Mouse (Mus musculus): Measurements from ENCODE around the gene Atp6v1f. TPM values are rescaled to one million over a fixed set of nuclear protein-coding genes. Genes with fewer than 3 reads are reported as not detected.

Atp6v1f gene
- total RNA-seq, 1 experiment from 2014 or later = 169 TPM

GRCm38 (mm10) chr6:29461502-29461901, 6.0 kb upstream of the Atp6v1f start:
- no peak for DNase-seq

GRCm38 (mm10) chr6:29463388-29463787, 4.1 kb upstream of the Atp6v1f start:
- no peak for DNase-seq

- no peak for DNase-seq
These were observed 1.3 kb downstream of the Atp6v1f start for GRCm38 (mm10) chr6:29468851-29469250.

- DNase-seq = no peak
These were observed 3.6 kb downstream of the Atp6v1f start, which contains the start of gene Atp6v1fnb for GRCm38 (mm10) chr6:29471137-29471536. Gene Atp6v1fnb (plus strand): TSS chr6:29471437.

- DNase-seq = peak; percentile 93
These were observed 6.6 kb downstream of the Atp6v1f start for GRCm38 (mm10) chr6:29473941-29474691.

- peak; percentile 65 for DNase-seq
These were observed 7.2 kb downstream of the Atp6v1f start for GRCm38 (mm10) chr6:29474736-29475135.

- peak; percentile 53 for DNase-seq
These were observed 15.2 kb downstream of the Atp6v1f start for GRCm38 (mm10) chr6:29482691-29483090.

- DNase-seq = peak; percentile 83
These were observed 17.4 kb downstream of the Atp6v1f start for GRCm38 (mm10) chr6:29484716-29485559.

- no peak for DNase-seq
These were observed 18.4 kb downstream of the Atp6v1f start for GRCm38 (mm10) chr6:29485951-29486350.

- DNase-seq = peak; percentile 75
These were observed 26.6 kb downstream of the Atp6v1f start for GRCm38 (mm10) chr6:29494101-29494500.

- no peak for DNase-seq
These were observed 28.8 kb downstream of the Atp6v1f start for GRCm38 (mm10) chr6:29496270-29496669.

- DNase-seq = no peak
These were observed 30.3 kb downstream of the Atp6v1f start for GRCm38 (mm10) chr6:29497791-29498190.

GRCm38 (mm10) chr6:29500177-29500576, 32.7 kb downstream of the Atp6v1f start:
- no peak for DNase-seq

GRCm38 (mm10) chr6:29500810-29501209, 33.3 kb downstream of the Atp6v1f start:
- no peak for DNase-seq

- DNase-seq = no peak
These were observed 34.1 kb downstream of the Atp6v1f start for GRCm38 (mm10) chr6:29501599-29501998.

- DNase-seq = no peak
These were observed 38.0 kb downstream of the Atp6v1f start for GRCm38 (mm10) chr6:29505493-29505892.

- DNase-seq = no peak
These were observed 39.3 kb downstream of the Atp6v1f start for GRCm38 (mm10) chr6:29506834-29507233.

GRCm38 (mm10) chr6:29507447-29508309, 40.2 kb downstream of the Atp6v1f start, which contains the start of gene Kcp:
Gene Kcp (minus strand): TSS chr6:29507952.
- peak; percentile 39 for DNase-seq

GRCm38 (mm10) chr6:29509086-29509485, 41.6 kb downstream of the Atp6v1f start:
- no peak for DNase-seq

GRCm38 (mm10) chr6:29513284-29513683, 45.8 kb downstream of the Atp6v1f start:
- peak; percentile 51 for DNase-seq

- DNase-seq = peak; percentile 84
These were observed 49.6 kb downstream of the Atp6v1f start for GRCm38 (mm10) chr6:29517139-29517538.
